Mouse (Mus musculus): Measurements from ENCODE around the gene Il9. TPM values are rescaled to one million over a fixed set of nuclear protein-coding genes. Genes with fewer than 3 reads are reported as not detected.

The Il9 gene
- polyA plus RNA-seq, 1 experiment from 2014 or later = not detected

DNA sequence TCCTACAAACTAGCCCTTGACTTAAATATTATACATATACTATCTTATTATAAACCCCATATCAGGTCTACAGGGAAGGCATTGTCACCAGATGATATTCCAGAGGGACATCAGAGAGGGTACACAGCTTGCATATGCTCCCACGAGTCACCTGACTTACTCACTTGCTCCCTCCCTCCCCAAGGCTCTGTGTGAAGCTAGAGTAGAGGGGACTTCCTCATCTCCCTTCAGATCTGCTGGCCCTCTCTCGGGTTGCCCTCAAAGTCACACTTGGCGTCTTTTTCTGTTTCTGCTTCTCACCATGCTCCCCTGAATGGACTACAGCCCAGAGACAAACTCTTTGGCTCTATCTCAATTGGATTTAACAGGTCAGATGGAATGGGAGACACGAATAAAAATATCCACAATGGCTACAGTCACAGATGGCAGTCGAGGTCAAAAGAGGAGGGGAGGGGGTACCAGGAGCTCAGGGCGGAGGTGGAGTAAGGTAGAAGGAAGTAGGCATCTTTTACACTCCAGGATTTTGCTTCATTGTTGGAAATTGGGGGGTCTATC lies 19.9 kb upstream of the Il9 start:
- no peak for ATAC-seq (replicated peaks)
- no peak overlapping the region for H3K9ac ChIP-seq

DNA sequence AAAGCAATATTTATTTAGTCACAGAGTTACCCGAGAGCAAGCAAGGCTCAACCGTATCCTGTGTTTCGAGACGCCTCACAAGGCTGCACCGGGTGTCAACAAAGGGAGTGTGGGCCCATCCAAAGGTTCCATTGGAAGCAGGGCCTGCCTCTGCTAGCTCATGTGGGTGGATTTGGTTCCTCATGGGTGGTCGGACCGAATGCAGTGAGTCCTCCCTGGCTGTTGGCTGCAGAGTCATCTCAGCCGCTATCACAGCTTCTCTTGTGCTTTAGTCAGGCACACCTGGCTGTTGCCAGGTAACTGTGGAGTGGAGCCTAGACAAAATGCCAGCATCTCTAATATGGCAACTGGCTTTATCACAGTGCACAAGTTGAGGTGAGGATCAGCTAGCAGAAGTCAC lies 18.6 kb upstream of the Il9 start:
- H3K27me3 ChIP-seq (replicated peaks) = no peaks in the 10 kb centered on the region
- H3K9me3 ChIP-seq = no peaks in the 10 kb centered on the region
- WGBS = 88% methylated on average over 8 of the region's 8 CpGs
- no peak overlapping the region for H3K4me2 ChIP-seq
- no peaks in the 10 kb centered on the region for H3K4me1 ChIP-seq
- no peak overlapping the region for H3K4me3 ChIP-seq
- ATAC-seq (replicated peaks) = no peak
- no peak overlapping the region for H3K9ac ChIP-seq
- no peak overlapping the region for H3K27ac ChIP-seq
- no peaks in the 10 kb centered on the region for H3K36me3 ChIP-seq (replicated peaks)

More for the DNA sequence above, 19.9 kb upstream of the Il9 start:
- Histone ChIP-seq H3K4me2 (no peak overlapping the region), H3K9me3 (no peaks in the 10 kb centered on the region), H3K36me3 (replicated peaks) (no peaks in the 10 kb centered on the region), H3K4me3 (no peak overlapping the region), H3K27me3 (replicated peaks) (no peaks in the 10 kb centered on the region), H3K27ac (no peak overlapping the region), H3K4me1 (no peaks in the 10 kb centered on the region)
- WGBS = 73% methylated on average over 6 of the region's 6 CpGs

DNA sequence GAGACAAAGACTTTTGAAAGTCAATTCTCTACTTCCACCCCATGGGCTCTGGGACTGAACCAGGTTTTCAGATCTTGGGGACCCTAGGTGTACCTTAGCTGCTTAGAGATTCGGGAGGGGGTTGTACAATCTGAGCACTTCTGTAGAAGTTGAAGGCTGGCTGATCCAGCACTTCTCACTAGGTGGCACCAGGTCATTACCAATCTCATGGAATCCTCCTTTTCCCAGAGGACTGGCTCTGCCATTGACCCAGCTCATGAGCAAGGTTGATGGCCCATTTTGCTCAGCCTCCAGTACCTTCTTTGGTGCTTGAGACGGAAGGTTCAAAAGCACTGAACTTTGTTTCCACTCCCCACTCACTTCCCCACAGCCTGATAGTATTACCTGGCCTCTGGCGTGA lies 18.1 kb upstream of the Il9 start:
- Histone ChIP-seq H3K4me2 (no peak overlapping the region), H3K9me3 (no peaks in the 10 kb centered on the region), H3K27me3 (replicated peaks) (no peaks in the 10 kb centered on the region), H3K9ac (no peak overlapping the region), H3K27ac (no peak overlapping the region), H3K36me3 (replicated peaks) (no peaks in the 10 kb centered on the region), H3K4me1 (no peaks in the 10 kb centered on the region), H3K4me3 (no peak overlapping the region)
- WGBS = 79% methylated on average over 3 of the region's 3 CpGs
- ATAC-seq (replicated peaks) = no peak

DNA sequence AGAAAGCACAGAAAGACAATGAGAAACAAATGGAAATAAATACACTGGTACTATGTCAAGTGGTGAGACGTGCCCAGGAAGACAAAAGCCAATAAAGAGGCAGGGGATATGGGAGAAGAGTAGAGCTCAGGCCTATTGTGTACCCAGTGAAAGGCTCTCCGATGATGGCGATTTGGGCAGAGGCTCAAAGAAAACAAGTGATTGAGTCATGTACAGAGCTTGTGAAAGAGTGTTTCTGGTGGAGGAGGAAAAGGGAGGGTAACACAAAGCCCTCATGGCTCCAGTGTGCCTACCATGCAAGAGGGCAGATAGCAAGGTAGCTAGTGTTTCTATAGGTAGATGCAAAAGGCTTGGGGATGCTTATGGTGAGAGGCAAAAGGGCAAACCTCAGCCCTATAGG lies 12.4 kb upstream of the Il9 start:
- Histone ChIP-seq H3K27ac (no peak overlapping the region), H3K4me2 (no peak overlapping the region), H3K36me3 (replicated peaks) (no peaks in the 10 kb centered on the region), H3K9ac (no peak overlapping the region), H3K4me1 (no peaks in the 10 kb centered on the region), H3K9me3 (no peaks in the 10 kb centered on the region), H3K4me3 (no peak overlapping the region), H3K27me3 (replicated peaks) (no peaks in the 10 kb centered on the region)
- ATAC-seq (replicated peaks) = no peak
- WGBS = 30% methylated on average over 3 of the region's 3 CpGs

DNA sequence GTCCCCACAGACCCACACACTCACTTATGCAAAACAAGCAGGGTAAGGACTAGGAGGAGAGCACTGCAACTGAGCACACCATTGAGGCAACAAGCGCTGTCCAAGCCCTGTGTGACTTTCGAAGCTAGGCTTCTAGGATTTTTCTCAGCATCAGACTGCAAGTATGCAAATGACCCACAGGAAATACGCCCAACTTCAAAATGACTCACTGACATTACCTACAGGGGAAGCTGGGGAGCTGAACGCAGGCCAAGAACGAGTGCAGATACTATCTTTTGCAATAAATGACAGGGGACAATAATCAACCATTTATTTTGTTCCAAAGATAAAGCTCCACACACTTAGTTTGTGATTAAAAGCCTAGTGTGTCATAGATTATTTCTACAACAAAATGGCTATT lies 6.0 kb upstream of the Il9 start:
- ATAC-seq (replicated peaks) = no peak
- H3K9me3 ChIP-seq = no peaks in the 10 kb centered on the region
- H3K4me2 ChIP-seq = no peak overlapping the region
- no peaks in the 10 kb centered on the region for H3K36me3 ChIP-seq (replicated peaks)
- H3K27ac ChIP-seq = no peak overlapping the region
- H3K4me3 ChIP-seq = no peak overlapping the region
- H3K4me1 ChIP-seq = no peaks in the 10 kb centered on the region
- no peaks in the 10 kb centered on the region for H3K27me3 ChIP-seq (replicated peaks)
- 81% methylated on average over 5 of the region's 5 CpGs for WGBS
- H3K9ac ChIP-seq = no peak overlapping the region

DNA sequence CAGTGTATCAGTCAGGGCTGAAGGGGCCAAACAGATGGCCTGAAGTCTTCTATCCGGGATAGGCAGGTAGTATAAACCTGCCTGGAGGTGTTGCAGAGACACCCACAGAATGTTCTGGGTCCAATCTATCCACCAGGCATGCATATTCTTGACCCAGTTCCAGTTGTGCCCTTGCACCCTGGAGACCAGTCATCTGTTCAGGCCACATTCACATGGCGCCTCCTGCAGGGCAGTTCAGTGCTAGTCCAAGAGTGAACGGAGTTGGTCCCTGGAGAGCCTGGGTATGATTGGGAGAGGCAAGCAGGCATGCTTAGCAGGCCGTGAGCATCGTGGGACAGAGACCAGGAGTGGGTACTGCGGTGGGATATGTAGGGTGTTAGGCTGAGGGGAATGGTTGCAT lies 4.0 kb downstream of the Il9 start:
- Histone ChIP-seq H3K4me1 (0 out of 2 replicates have a peak, but pooled peaks cover 3% of the 10 kb centered on the region), H3K9ac (no peak overlapping the region), H3K4me3 (no peak overlapping the region), H3K27me3 (replicated peaks) (no peaks in the 10 kb centered on the region; the same call in 1 of the 2 replicates), H3K27ac (no peak overlapping the region), H3K4me2 (no peak overlapping the region), H3K9me3 (no peaks in the 10 kb centered on the region), H3K36me3 (replicated peaks) (no peaks in the 10 kb centered on the region)
- WGBS = 77% methylated on average over 6 of the region's 6 CpGs
- no peak for ATAC-seq (replicated peaks)

DNA sequence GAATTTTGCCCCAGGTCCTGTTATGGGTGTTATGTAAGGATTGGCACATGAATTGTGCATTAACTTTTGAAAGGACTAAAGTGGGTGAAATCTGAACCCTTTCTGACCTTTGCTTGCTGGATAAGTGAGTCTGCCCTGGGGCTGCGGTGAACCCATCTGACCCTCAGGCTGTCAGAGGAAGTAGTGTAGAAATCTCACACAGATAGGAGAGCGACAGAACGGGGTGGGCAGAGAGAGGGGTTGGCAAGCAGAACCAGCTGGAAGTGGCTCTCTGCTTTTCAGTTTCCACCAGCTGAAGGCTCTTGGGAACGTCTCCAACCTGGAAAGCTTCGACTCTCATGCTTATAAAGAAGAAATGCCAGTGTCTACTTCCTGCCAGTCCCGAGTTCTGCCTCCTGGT lies 4.8 kb downstream of the Il9 start:
- ATAC-seq (replicated peaks) = no peak
- Histone ChIP-seq H3K9ac (no peak overlapping the region), H3K27me3 (replicated peaks) (no peaks in the 10 kb centered on the region; the same call in 1 of the 2 replicates), H3K9me3 (no peaks in the 10 kb centered on the region), H3K4me2 (no peak overlapping the region), H3K27ac (no peak overlapping the region), H3K36me3 (replicated peaks) (no peaks in the 10 kb centered on the region), H3K4me1 (0 out of 2 replicates have a peak, but pooled peaks cover 3% of the 10 kb centered on the region), H3K4me3 (no peak overlapping the region)
- 57% methylated on average over 6 of the region's 6 CpGs for WGBS

DNA sequence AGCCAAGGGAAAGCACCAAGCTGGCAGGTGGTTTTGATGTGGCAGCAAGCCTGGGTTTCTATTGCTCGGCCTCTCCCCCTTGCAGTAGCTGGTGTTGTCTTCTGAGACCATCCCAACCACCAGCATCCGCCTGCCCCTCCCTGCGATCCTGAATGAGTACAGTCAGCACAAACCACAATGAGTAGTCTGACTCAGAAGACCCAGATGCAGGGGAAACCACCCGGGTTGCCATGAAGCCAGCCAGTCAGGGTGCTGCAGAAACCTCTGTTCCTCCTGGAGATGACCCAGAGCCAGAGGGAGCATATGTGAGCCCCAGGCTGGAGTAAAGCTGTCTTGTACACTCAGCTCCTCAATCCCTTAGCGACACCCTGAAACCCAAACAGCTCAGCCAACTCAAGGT lies 5.3 kb downstream of the Il9 start:
- ATAC-seq (replicated peaks) = no peak
- no peak overlapping the region for H3K9ac ChIP-seq
- WGBS = 78% methylated on average over 5 of the region's 5 CpGs

DNA sequence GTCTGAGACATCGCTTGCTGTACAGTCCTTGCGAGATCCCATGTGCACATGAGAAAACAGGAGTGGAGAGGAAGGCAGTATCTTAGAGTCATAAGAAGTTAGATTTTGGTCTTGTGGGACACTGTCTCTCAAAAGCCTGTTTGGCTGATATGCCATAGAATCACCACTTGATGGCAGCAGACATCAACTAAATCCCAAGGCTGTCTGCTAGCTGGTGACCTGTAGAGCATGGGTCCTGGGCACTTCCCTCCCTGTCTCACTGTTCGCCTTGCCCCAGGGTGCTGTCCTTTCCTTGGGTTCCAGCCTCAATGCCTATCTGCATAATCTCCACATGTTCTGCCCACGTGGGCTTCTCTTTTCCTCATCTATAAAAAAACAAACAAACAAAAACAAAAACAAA lies 6.7 kb downstream of the Il9 start:
- no peak overlapping the region for H3K4me2 ChIP-seq
- H3K4me1 ChIP-seq = 0 out of 2 replicates have a peak, but pooled peaks cover 3% of the 10 kb centered on the region
- no peaks in the 10 kb centered on the region for H3K9me3 ChIP-seq
- ATAC-seq (replicated peaks) = peak; percentile 67; the same call in 1 of the 2 replicates
- WGBS = 32% methylated on average over 4 of the region's 4 CpGs
- H3K4me3 ChIP-seq = no peak overlapping the region
- H3K27me3 ChIP-seq (replicated peaks) = peaks cover under 1% of the 10 kb centered on the region; the same call in 1 of the 2 replicates
- H3K27ac ChIP-seq = no peak overlapping the region
- no peak overlapping the region for H3K9ac ChIP-seq
- no peaks in the 10 kb centered on the region for H3K36me3 ChIP-seq (replicated peaks)

More for the DNA sequence above, 5.3 kb downstream of the Il9 start:
- no peaks in the 10 kb centered on the region for H3K9me3 ChIP-seq
- H3K27ac ChIP-seq = no peak overlapping the region
- no peaks in the 10 kb centered on the region; the same call in 1 of the 2 replicates for H3K27me3 ChIP-seq (replicated peaks)
- H3K4me2 ChIP-seq = no peak overlapping the region
- H3K36me3 ChIP-seq (replicated peaks) = no peaks in the 10 kb centered on the region
- no peak overlapping the region for H3K4me3 ChIP-seq
- H3K4me1 ChIP-seq = 0 out of 2 replicates have a peak, but pooled peaks cover 3% of the 10 kb centered on the region

DNA sequence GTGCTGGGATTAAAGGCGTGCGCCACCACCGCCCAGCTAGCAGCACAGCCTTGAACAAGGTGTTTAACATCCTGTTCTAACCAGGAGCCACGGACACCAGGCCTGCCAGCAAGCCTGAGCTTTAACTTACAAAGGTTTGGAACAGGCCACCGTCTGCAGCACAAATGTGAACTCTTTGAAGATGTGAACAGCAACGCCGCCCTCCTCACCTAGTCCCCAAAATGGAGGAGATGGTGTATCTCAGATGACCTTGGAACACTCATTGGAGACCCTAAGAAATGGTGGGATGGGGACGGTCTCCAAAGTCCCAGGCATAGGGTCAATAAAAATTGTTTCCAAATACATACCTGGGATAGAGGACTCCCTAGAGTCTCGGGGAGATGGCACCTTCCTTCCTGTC lies 9.4 kb downstream of the Il9 start:
- Histone ChIP-seq H3K27me3 (replicated peaks) (peaks cover 2% of the 10 kb centered on the region; the same call in 1 of the 2 replicates), H3K4me2 (no peak overlapping the region), H3K9me3 (no peaks in the 10 kb centered on the region), H3K4me3 (no peak overlapping the region), H3K36me3 (replicated peaks) (no peaks in the 10 kb centered on the region), H3K4me1 (0 out of 2 replicates have a peak, but pooled peaks cover 3% of the 10 kb centered on the region), H3K9ac (no peak overlapping the region), H3K27ac (no peak overlapping the region)
- WGBS = 93% methylated on average over 9 of the region's 9 CpGs
- ATAC-seq (replicated peaks) = no peak

DNA sequence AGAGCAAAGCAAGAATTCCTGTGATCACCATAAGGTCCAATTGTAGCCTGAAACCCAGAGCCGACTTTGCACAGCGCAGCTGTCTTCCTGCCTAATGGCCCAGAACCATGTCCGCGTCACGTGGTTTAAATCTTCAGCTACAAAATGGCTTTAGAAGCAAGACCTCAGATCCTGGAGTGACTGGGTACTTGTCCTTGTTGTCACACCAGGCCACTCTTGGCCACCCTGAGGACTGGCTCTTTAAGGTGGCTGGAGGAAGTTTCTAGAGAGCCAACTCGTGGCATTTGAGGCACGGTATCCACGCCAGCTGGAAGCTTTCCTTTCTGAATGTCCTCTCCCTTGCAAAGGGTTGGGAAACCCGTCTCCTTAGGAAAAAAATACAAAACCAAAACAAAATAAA lies 10.1 kb downstream of the Il9 start:
- WGBS = 74% methylated on average over 9 of the region's 9 CpGs
- peaks cover 2% of the 10 kb centered on the region; the same call in 1 of the 2 replicates for H3K27me3 ChIP-seq (replicated peaks)
- ATAC-seq (replicated peaks) = no peak

DNA sequence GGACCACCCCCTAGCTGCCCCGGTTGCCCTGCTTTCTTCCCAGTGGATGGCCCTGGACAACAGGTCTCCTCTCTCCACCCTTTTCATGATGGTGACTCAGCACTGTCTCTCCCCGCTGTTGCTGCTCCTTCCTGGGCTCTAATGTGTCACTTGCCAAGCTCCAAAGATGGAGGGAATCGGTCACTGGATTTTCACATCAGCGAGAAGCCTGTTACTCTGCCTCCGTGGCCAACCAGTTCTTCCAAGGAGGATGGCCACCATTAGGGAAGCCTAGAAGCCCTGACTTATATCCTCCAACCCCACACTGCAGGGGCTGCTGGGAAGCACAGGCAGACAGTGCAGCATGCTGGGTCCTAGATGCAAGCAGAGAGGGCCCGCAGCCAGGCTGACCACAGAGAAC lies 10.8 kb downstream of the Il9 start:
- 91% methylated on average over 6 of the region's 6 CpGs for WGBS
- no peak overlapping the region for H3K9ac ChIP-seq
- H3K4me1 ChIP-seq = 0 out of 2 replicates have a peak, but pooled peaks cover 3% of the 10 kb centered on the region
- no peak overlapping the region for H3K4me2 ChIP-seq
- H3K27me3 ChIP-seq (replicated peaks) = peaks cover 2% of the 10 kb centered on the region; the same call in 1 of the 2 replicates
- no peak overlapping the region for H3K27ac ChIP-seq
- no peak overlapping the region for H3K4me3 ChIP-seq
- no peaks in the 10 kb centered on the region for H3K9me3 ChIP-seq
- H3K36me3 ChIP-seq (replicated peaks) = no peaks in the 10 kb centered on the region
- no peak for ATAC-seq (replicated peaks)

More for the DNA sequence above, 10.1 kb downstream of the Il9 start:
- H3K9ac ChIP-seq = no peak overlapping the region
- H3K27ac ChIP-seq = no peak overlapping the region
- no peak overlapping the region for H3K4me2 ChIP-seq
- H3K9me3 ChIP-seq = no peaks in the 10 kb centered on the region
- H3K36me3 ChIP-seq (replicated peaks) = no peaks in the 10 kb centered on the region
- no peak overlapping the region for H3K4me3 ChIP-seq
- H3K4me1 ChIP-seq = 0 out of 2 replicates have a peak, but pooled peaks cover 3% of the 10 kb centered on the region

DNA sequence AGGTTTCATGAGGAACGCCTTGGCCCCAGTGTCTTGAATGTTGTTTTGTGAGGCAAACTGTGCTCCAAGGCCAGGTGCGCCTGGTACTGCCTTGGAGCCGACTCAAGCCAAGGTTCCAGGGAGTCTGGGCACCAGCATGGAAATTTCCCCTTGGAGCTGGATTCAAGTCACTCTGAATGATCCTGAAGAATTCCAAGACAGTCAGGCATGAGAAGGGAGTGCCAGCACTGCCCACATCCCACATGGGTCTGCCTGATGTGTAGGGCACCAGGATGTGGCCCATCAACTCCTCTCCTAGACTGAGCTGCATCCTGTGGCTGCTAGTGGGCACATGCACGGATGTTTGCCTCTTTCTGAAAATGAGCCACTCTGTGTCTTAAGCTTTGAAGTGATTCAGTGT lies 13.5 kb downstream of the Il9 start:
- Histone ChIP-seq H3K27ac (no peak overlapping the region), H3K9ac (no peak overlapping the region), H3K27me3 (replicated peaks) (peaks cover 2% of the 10 kb centered on the region; the same call in 1 of the 2 replicates), H3K4me1 (no peaks in the 10 kb centered on the region), H3K36me3 (replicated peaks) (no peaks in the 10 kb centered on the region), H3K4me2 (no peak overlapping the region), H3K9me3 (no peaks in the 10 kb centered on the region), H3K4me3 (no peak overlapping the region)
- no peak for ATAC-seq (replicated peaks)
- WGBS = 85% methylated on average over 4 of the region's 4 CpGs
